Mouse (Mus musculus) heart, embryonic 16.5 days (tissue): ENCODE measurements at regions not wholly inside any gene's neighbourhood (a gene's known extent, or its start where the extent isn't known, plus 50 kb on each side); places are given as distances from the start of the nearest gene placed in this dataset.

Experiments used
- ATAC-seq: fragments of 200-750 bp; cut with Nextera tagmentation; replicated peaks from 2 replicates; pipeline ENCODE4 v1.8.0; 2017; ENCODE audit warnings: moderate number of reproducible peaks; ENCODE audit not compliant: insufficient read depth, low FRiP score; ENCODE audit errors: extremely low read depth
- H3K27ac ChIP-seq: fragments of 300-500 bp; sonication (generic); 2 replicates; pipeline ENCODE4 v1.5.1; 2014; ENCODE audit warnings: mild to moderate bottlenecking, low read length, control low read depth, moderate library complexity
- H3K27me3 ChIP-seq: fragments of 300-500 bp; sonication (generic); 2 replicates; pipeline ENCODE4 v1.6.1; 2014; ENCODE audit warnings: low read length, mixed read lengths; ENCODE audit not compliant: control insufficient read depth, insufficient read depth
- H3K36me3 ChIP-seq: fragments of 300-500 bp; sonication (generic); 2 replicates; pipeline ENCODE4 v1.6.1; 2014; ENCODE audit not compliant: control insufficient read depth, insufficient read depth
- H3K4me1 ChIP-seq: fragments of 300-500 bp; sonication (generic); 2 replicates; pipeline ENCODE4 v1.6.1; 2014; ENCODE audit warnings: low read length, mixed read lengths; ENCODE audit not compliant: control insufficient read depth, insufficient read depth
- H3K4me2 ChIP-seq: fragments of 300-500 bp; sonication (generic); 2 replicates; pipeline ENCODE4 v1.6.1; 2014; ENCODE audit warnings: low read depth, mild to moderate bottlenecking, control low read depth, low read length
- H3K4me3 ChIP-seq: fragments of 300-500 bp; sonication (generic); 2 replicates; pipeline ENCODE4 v1.5.1; 2014; ENCODE audit warnings: mild to moderate bottlenecking, control low read depth, low read length
- H3K9ac ChIP-seq: fragments of 300-500 bp; sonication (generic); 2 replicates; pipeline ENCODE4 v1.6.1; 2014; ENCODE audit warnings: low read length, control low read depth
- H3K9me3 ChIP-seq: fragments of 300-500 bp; sonication (generic); replicated peaks from 2 replicates; pipeline ENCODE4 v1.6.1; 2016; ENCODE audit warnings: low read length; ENCODE audit not compliant: control insufficient read depth
- WGBS: fragments of 180-500 bp; shearing (Covaris S2); extraction: QIAGEN DNeasy Blood & Tissue Kit; methylation state at CpG from one replicate; pipeline ENCODE4 v1.1.7; 2014; 5-methylcytosine and 5-hydroxymethylcytosine counted together

- no peak overlapping the region for H3K4me3 ChIP-seq
- H3K9ac ChIP-seq = no peak overlapping the region
- no peak overlapping the region for H3K4me2 ChIP-seq
- no peaks in the 10 kb centered on the region for H3K9me3 ChIP-seq
- peaks cover 12% of the 10 kb centered on the region for H3K4me1 ChIP-seq
- H3K27me3 ChIP-seq = no peaks in the 10 kb centered on the region
- 93% methylated on average over 3 of the region's 3 CpGs for WGBS
- ATAC-seq = no peak
- H3K27ac ChIP-seq = no peak overlapping the region
- H3K36me3 ChIP-seq = no peaks in the 10 kb centered on the region
Observed at GRCm38 (mm10) chr1:157048996-157049395, 59.5 kb downstream of the Tex35 start.

- H3K9me3 ChIP-seq = no peaks in the 10 kb centered on the region
- no peak for ATAC-seq
- H3K4me3 ChIP-seq = no peak overlapping the region
- H3K27me3 ChIP-seq = no peaks in the 10 kb centered on the region
- no peak overlapping the region for H3K4me2 ChIP-seq
- no peak overlapping the region for H3K27ac ChIP-seq
- WGBS = 46% methylated on average over 11 of the region's 11 CpGs
- H3K4me1 ChIP-seq = peaks cover 12% of the 10 kb centered on the region
- H3K9ac ChIP-seq = no peak overlapping the region
- no peaks in the 10 kb centered on the region for H3K36me3 ChIP-seq
Observed at GRCm38 (mm10) chr1:157048201-157048923, 60.1 kb downstream of the Tex35 start.

- H3K9ac ChIP-seq = no peak overlapping the region
- WGBS = 66% methylated on average over 4 of the region's 4 CpGs
- H3K4me1 ChIP-seq = peaks cover 12% of the 10 kb centered on the region
- ATAC-seq = no peak
- H3K36me3 ChIP-seq = no peaks in the 10 kb centered on the region
- no peak overlapping the region for H3K4me2 ChIP-seq
- no peak overlapping the region for H3K4me3 ChIP-seq
- H3K27ac ChIP-seq = no peak overlapping the region
- H3K27me3 ChIP-seq = no peaks in the 10 kb centered on the region
- H3K9me3 ChIP-seq = no peaks in the 10 kb centered on the region
Observed at GRCm38 (mm10) chr1:157047751-157048200, 60.7 kb downstream of the Tex35 start.

- Histone ChIP-seq H3K36me3 (no peaks in the 10 kb centered on the region), H3K4me3 (no peak overlapping the region), H3K4me2 (no peak overlapping the region), H3K27ac (no peak overlapping the region), H3K9ac (no peak overlapping the region), H3K27me3 (no peaks in the 10 kb centered on the region), H3K4me1 (peaks cover 12% of the 10 kb centered on the region), H3K9me3 (no peaks in the 10 kb centered on the region)
- ATAC-seq = 0 out of 2 replicates have a peak, but pooled peaks have one; percentile 23
- 55% methylated on average over 4 of the region's 4 CpGs for WGBS
Observed at GRCm38 (mm10) chr1:157046760-157047182, 61.7 kb downstream of the Tex35 start.

DNA sequence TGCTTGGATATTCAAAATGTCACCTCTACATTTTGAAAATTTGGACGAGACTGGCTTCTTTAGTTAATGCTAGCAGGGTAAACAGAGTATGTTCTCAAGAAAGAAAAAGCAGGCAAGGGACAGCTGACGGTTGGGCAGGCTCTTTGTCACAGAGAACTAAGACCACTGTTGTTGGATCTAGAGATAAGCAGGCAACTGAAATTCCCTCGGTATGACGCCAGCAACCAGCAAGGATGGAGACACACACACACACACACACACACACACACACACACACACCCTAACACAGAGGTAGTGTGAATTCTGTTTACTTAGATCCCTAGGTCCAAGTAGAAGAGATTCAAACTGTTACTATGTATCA is 68.7 kb downstream of the Tex35 start:
- Histone ChIP-seq H3K27ac (peak overlapping the region; percentile 77), H3K9ac (peak overlapping the region; percentile 11), H3K4me1 (peaks cover 26% of the 10 kb centered on the region), H3K27me3 (no peaks in the 10 kb centered on the region), H3K4me2 (peak overlapping the region; percentile 55), H3K36me3 (no peaks in the 10 kb centered on the region), H3K9me3 (no peaks in the 10 kb centered on the region), H3K4me3 (no peak overlapping the region)
- peak; percentile 21; the same call in 1 of the 2 replicates for ATAC-seq
- 3% methylated on average over 4 of the region's 4 CpGs for WGBS

DNA sequence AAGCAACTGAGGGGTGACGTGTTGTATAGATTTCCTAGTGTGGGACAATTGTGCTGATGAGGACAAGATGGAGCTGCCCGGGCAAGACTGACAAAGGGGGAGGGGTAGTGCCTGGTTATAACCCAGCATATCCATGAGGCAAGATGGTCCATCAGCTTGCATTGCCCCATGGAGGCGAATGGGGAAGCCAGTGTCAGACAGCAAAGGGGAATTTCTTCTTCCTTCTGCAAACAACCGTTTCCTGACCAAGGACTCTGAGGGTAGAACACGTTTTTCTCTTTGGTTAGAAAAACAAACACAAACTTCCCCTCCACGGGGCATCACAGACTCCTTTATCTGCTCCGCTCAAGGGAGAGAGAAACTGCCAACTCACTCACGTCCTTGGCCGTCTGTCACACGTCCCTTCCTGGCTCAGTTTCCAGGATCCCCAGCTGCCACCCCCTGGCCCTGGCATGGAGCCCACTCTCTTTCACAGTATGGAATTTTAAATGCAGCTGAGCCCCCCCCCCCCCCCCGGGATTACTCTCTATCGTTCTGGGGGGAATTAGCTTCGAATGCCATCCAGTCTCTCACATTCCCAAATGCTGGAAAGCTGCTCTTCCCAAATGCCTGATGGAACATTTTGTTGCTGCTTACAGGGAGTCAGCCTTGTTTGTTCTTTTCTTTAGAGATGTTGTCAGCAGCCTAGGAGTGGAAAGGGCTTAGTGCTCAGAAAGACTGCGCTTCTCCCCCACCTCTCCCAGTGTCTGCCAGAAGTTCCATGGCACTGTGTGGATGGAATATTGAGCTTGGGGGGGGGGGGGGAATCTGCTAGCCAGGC is 69.3 kb downstream of the Tex35 start:
- Histone ChIP-seq H3K9ac (peak overlapping the region; percentile 11), H3K27ac (peak overlapping the region; percentile 77), H3K4me1 (peaks cover 26% of the 10 kb centered on the region), H3K9me3 (no peaks in the 10 kb centered on the region), H3K4me3 (peak overlapping the region; percentile 6), H3K36me3 (no peaks in the 10 kb centered on the region), H3K4me2 (peak overlapping the region; percentile 55), H3K27me3 (no peaks in the 10 kb centered on the region)
- ATAC-seq = peak; percentile 87
- 4% methylated on average over 14 of the region's 14 CpGs for WGBS

- no peak overlapping the region for H3K4me3 ChIP-seq
- H3K4me2 ChIP-seq = peak overlapping the region; percentile 55
- no peak overlapping the region; the same call in 1 of the 2 replicates for H3K9ac ChIP-seq
- H3K27ac ChIP-seq = peak overlapping the region; percentile 77
- WGBS = 72% methylated on average over 14 of the region's 14 CpGs
- no peaks in the 10 kb centered on the region for H3K9me3 ChIP-seq
- H3K36me3 ChIP-seq = no peaks in the 10 kb centered on the region
- peaks cover 26% of the 10 kb centered on the region for H3K4me1 ChIP-seq
- no peak for ATAC-seq
- H3K27me3 ChIP-seq = no peaks in the 10 kb centered on the region
Observed at GRCm38 (mm10) chr1:157038111-157039008, 70.1 kb downstream of the Tex35 start.

GRCm38 (mm10) chr1:157037246-157037991 is 71.1 kb downstream of the Tex35 start:
- no peak overlapping the region for H3K9ac ChIP-seq
- no peak for ATAC-seq
- no peaks in the 10 kb centered on the region for H3K9me3 ChIP-seq
- H3K27me3 ChIP-seq = no peaks in the 10 kb centered on the region
- H3K27ac ChIP-seq = 0 out of 2 replicates have a peak overlapping the region, but pooled peaks have one; percentile 11
- no peak overlapping the region for H3K4me2 ChIP-seq
- 78% methylated on average over 10 of the region's 10 CpGs for WGBS
- no peak overlapping the region for H3K4me3 ChIP-seq
- no peaks in the 10 kb centered on the region for H3K36me3 ChIP-seq
- peaks cover 26% of the 10 kb centered on the region for H3K4me1 ChIP-seq
